Mouse (Mus musculus): Measurements from ENCODE around the gene Nos3.

Gene Nos3

GRCm38 (mm10) chr5:24364508-24364907, at the start of gene Nos3:
Gene Nos3 (plus strand): TSS chr5:24364810.
- no peak for DNase-seq

GRCm38 (mm10) chr5:24319776-24320466, 44.7 kb upstream of the Nos3 start:
- no peak for DNase-seq

GRCm38 (mm10) chr5:24320467-24320813, 44.2 kb upstream of the Nos3 start:
- no peak for DNase-seq

GRCm38 (mm10) chr5:24320894-24321293, 43.7 kb upstream of the Nos3 start:
- DNase-seq, result no peak

GRCm38 (mm10) chr5:24321711-24322682, 42.6 kb upstream of the Nos3 start:
- DNase-seq, result no peak

GRCm38 (mm10) chr5:24325251-24325650, 39.4 kb upstream of the Nos3 start:
- no peak for DNase-seq

- DNase-seq, result no peak
These were observed 38.3 kb upstream of the Nos3 start for GRCm38 (mm10) chr5:24326166-24326841.

- DNase-seq, result no peak
These were observed 37.7 kb upstream of the Nos3 start for GRCm38 (mm10) chr5:24326842-24327417.

- DNase-seq, result peak; percentile 59
These were observed 35.8 kb upstream of the Nos3 start for GRCm38 (mm10) chr5:24328813-24329211.

GRCm38 (mm10) chr5:24329212-24329964, 35.2 kb upstream of the Nos3 start:
- peak; percentile 81 for DNase-seq

- no peak for DNase-seq
These were observed 34.7 kb upstream of the Nos3 start for GRCm38 (mm10) chr5:24329965-24330298.

GRCm38 (mm10) chr5:24332401-24332800, 32.2 kb upstream of the Nos3 start:
- no peak for DNase-seq

GRCm38 (mm10) chr5:24334749-24335148, 29.9 kb upstream of the Nos3 start:
- DNase-seq, result peak; percentile 5

- peak; percentile 62 for DNase-seq
These were observed 28.6 kb upstream of the Nos3 start for GRCm38 (mm10) chr5:24335888-24336511.

GRCm38 (mm10) chr5:24337366-24337765, 27.2 kb upstream of the Nos3 start:
- DNase-seq, result peak; percentile 54

GRCm38 (mm10) chr5:24337821-24338220, 26.8 kb upstream of the Nos3 start:
- DNase-seq, result peak; percentile 23

GRCm38 (mm10) chr5:24342205-24342963, 22.2 kb upstream of the Nos3 start:
- DNase-seq, result no peak

GRCm38 (mm10) chr5:24342966-24343365, 21.6 kb upstream of the Nos3 start:
- no peak for DNase-seq

- DNase-seq, result no peak
These were observed 21.2 kb upstream of the Nos3 start for GRCm38 (mm10) chr5:24343379-24343778.

GRCm38 (mm10) chr5:24343977-24344436, 20.6 kb upstream of the Nos3 start:
- no peak for DNase-seq

GRCm38 (mm10) chr5:24344477-24345051, 20.0 kb upstream of the Nos3 start:
- DNase-seq, result no peak
